Mouse (Mus musculus): ENCODE measurements around the gene Frat2.
"Not testable (repeated sequence)": the region's sequence is repeated elsewhere in the genome, so short reads cannot be mapped to it uniquely, and the experiment has no call there.

Gene Frat2

GRCm38 (mm10) chr19:41847992-41848851, at the start of gene Frat2:
Frat2 (minus strand) TSS chr19:41848132.
- peak; percentile 81 for DNase-seq (ENCODE audit: low read depth, low spot score)

- DNase-seq (ENCODE audit: low read depth, low spot score): no peak
These were observed 48.4 kb upstream of the Frat2 start for GRCm38 (mm10) chr19:41896319-41896711.

GRCm38 (mm10) chr19:41895460-41896318, 47.8 kb upstream of the Frat2 start, which contains the start of gene Rrp12:
Rrp12 (minus strand) TSS chr19:41896173.
- DNase-seq (ENCODE audit: low read depth, low spot score): peak; percentile 86

GRCm38 (mm10) chr19:41894959-41895358, 47.0 kb upstream of the Frat2 start:
- DNase-seq (ENCODE audit: low read depth, low spot score): peak; percentile 74

GRCm38 (mm10) chr19:41888191-41888590, 40.3 kb upstream of the Frat2 start:
- no peak for DNase-seq (ENCODE audit: low read depth, low spot score)

- DNase-seq (ENCODE audit: low read depth, low spot score): no peak
These were observed 36.0 kb upstream of the Frat2 start for GRCm38 (mm10) chr19:41883882-41884281.

- no peak for DNase-seq (ENCODE audit: low read depth, low spot score)
These were observed 33.9 kb upstream of the Frat2 start for GRCm38 (mm10) chr19:41881842-41882241.

- DNase-seq (ENCODE audit: low read depth, low spot score): no peak
These were observed 26.4 kb upstream of the Frat2 start for GRCm38 (mm10) chr19:41874356-41874755.

- no peak for DNase-seq (ENCODE audit: low read depth, low spot score)
These were observed 24.4 kb upstream of the Frat2 start for GRCm38 (mm10) chr19:41872285-41872684.

GRCm38 (mm10) chr19:41869946-41870345, 22.0 kb upstream of the Frat2 start:
- DNase-seq (ENCODE audit: low read depth, low spot score): not testable (repeated sequence)

- DNase-seq (ENCODE audit: low read depth, low spot score): no peak
These were observed 21.4 kb upstream of the Frat2 start for GRCm38 (mm10) chr19:41869296-41869695.

- no peak for DNase-seq (ENCODE audit: low read depth, low spot score)
These were observed 18.8 kb upstream of the Frat2 start for GRCm38 (mm10) chr19:41866707-41867106.

- peak; percentile 54 for DNase-seq (ENCODE audit: low read depth, low spot score)
These were observed 9.9 kb upstream of the Frat2 start for GRCm38 (mm10) chr19:41857816-41858310.

GRCm38 (mm10) chr19:41857086-41857762, 9.3 kb upstream of the Frat2 start:
- DNase-seq (ENCODE audit: low read depth, low spot score): no peak

GRCm38 (mm10) chr19:41852423-41852822, 4.5 kb upstream of the Frat2 start:
- no peak for DNase-seq (ENCODE audit: low read depth, low spot score)

- no peak for DNase-seq (ENCODE audit: low read depth, low spot score)
These were observed 3.0 kb upstream of the Frat2 start for GRCm38 (mm10) chr19:41850719-41851543.

GRCm38 (mm10) chr19:41850021-41850718, 2.2 kb upstream of the Frat2 start:
- DNase-seq (ENCODE audit: low read depth, low spot score): no peak

GRCm38 (mm10) chr19:41847614-41847991, 329 bp downstream of the Frat2 start:
- DNase-seq (ENCODE audit: low read depth, low spot score): not testable (repeated sequence)

- peak; percentile 34 for DNase-seq (ENCODE audit: low read depth, low spot score)
These were observed 796 bp downstream of the Frat2 start for GRCm38 (mm10) chr19:41847091-41847581.
